Mouse (Mus musculus) MEL (cell line): ENCODE measurements at regions not wholly inside any gene's neighbourhood (a gene's known extent, or its start where the extent isn't known, plus 50 kb on each side); places are given as distances from the start of the nearest gene placed in this dataset.

ENCODE experiments used
- DNase-seq: peaks from one replicate; pipeline ENCODE4 v3.0.0; 2011; ENCODE audit warnings: low read depth, low spot score
- H3K27ac ChIP-seq: 2 replicates; pipeline ENCODE4 v1.5.1; 2012; ENCODE audit warnings: low read depth, mild to moderate bottlenecking, control low read depth, low read length, moderate library complexity; ENCODE audit not compliant: control insufficient read depth
- H3K27me3 ChIP-seq, 2 experiments: fragments of 150-350 bp in 1 of 2; sonication (generic) in 1 of 2; 2 replicates each; pipeline ENCODE4 v1.6.1; 2012; ENCODE audit warnings: low read length in 2 of 2, mild to moderate bottlenecking in 2 of 2, improper control_type of control experiment in 1 of 2, moderate library complexity in 1 of 2; ENCODE audit not compliant: insufficient read depth in 2 of 2, control insufficient read depth in 1 of 2
- H3K36me3 ChIP-seq, 2 experiments: 2 replicates each; pipeline ENCODE4 v1.6.1; 2012 to 2014; ENCODE audit warnings: low read length in 2 of 2, improper control_type of control experiment in 1 of 2, inconsistent platforms in 1 of 2, mild to moderate bottlenecking in 1 of 2; ENCODE audit not compliant: insufficient read depth in 2 of 2, control insufficient read depth in 1 of 2
- H3K4me1 ChIP-seq, 2 experiments: fragments of 150-350 bp in 1 of 2; sonication (generic) in 1 of 2; 2 replicates each; pipeline ENCODE4 v1.6.1; 2012; ENCODE audit warnings: low read length in 2 of 2, improper control_type of control experiment in 1 of 2, mild to moderate bottlenecking in 1 of 2; ENCODE audit not compliant: insufficient read depth in 2 of 2, control insufficient read depth in 1 of 2
- H3K4me3 ChIP-seq, 2 experiments: fragments of 150-350 bp in 1 of 2; sonication (generic) in 1 of 2; 2 replicates each; pipeline ENCODE4 v1.5.1; 2012; ENCODE audit warnings: low read depth in 2 of 2, low read length in 2 of 2, mild to moderate bottlenecking in 2 of 2, moderate library complexity in 2 of 2, control low read depth in 1 of 2, improper control_type of control experiment in 1 of 2; ENCODE audit not compliant: control insufficient read depth in 1 of 2, insufficient read depth in 1 of 2
- H3K79me2 ChIP-seq: 2 replicates; pipeline ENCODE4 v1.6.1; 2012; ENCODE audit warnings: mild to moderate bottlenecking, low read length, moderate library complexity; ENCODE audit not compliant: control insufficient read depth, poor library complexity, insufficient read depth
- H3K9ac ChIP-seq: 2 replicates; pipeline ENCODE4 v1.6.1; 2012; ENCODE audit warnings: low read depth, mild to moderate bottlenecking, control low read depth, low read length, moderate library complexity; ENCODE audit not compliant: control insufficient read depth, poor library complexity, severe bottlenecking
- H3K9me3 ChIP-seq: fragments of 150-350 bp; sonication (generic); replicated peaks from 2 replicates; pipeline ENCODE4 v1.6.1; 2012; ENCODE audit warnings: mild to moderate bottlenecking, low read length, improper control_type of control experiment, moderate library complexity; ENCODE audit not compliant: insufficient read depth
- CTCF ChIP-seq, 3 experiments: IDR thresholded peaks in 2 of 3; conservative IDR thresholded peaks in 1 of 3; 2 replicates each; pipeline ENCODE4 v1.5.1; 2011 to 2012; ENCODE audit warnings: low read length in 3 of 3, low read depth in 2 of 3, mild to moderate bottlenecking in 2 of 3, improper control_type of control experiment in 1 of 3, inconsistent platforms in 1 of 3, mixed read lengths in 1 of 3, moderate library complexity in 1 of 3; ENCODE audit not compliant: control insufficient read depth in 1 of 3, insufficient read depth in 1 of 3, poor library complexity in 1 of 3, severe bottlenecking in 1 of 3
- E2F4 ChIP-seq: IDR thresholded peaks from 2 replicates; pipeline ENCODE4 v1.6.1; 2011; ENCODE audit warnings: low read depth, low read length, improper control_type of control experiment, borderline replicate concordance
- ELF1 ChIP-seq: IDR thresholded peaks from 2 replicates; pipeline ENCODE4 v1.6.1; 2014; ENCODE audit warnings: low read depth, mild to moderate bottlenecking, inconsistent platforms, low read length, improper control_type of control experiment, moderate library complexity
- GATA1 ChIP-seq: IDR thresholded peaks from 2 replicates; pipeline ENCODE4 v1.6.1; 2011; ENCODE audit warnings: low read depth, low read length, improper control_type of control experiment
- JUND ChIP-seq: IDR thresholded peaks from 2 replicates; pipeline ENCODE4 v1.6.1; 2011; ENCODE audit warnings: low read depth, mild to moderate bottlenecking, improper control_type of control experiment, low read length
- MAX ChIP-seq: IDR thresholded peaks from 2 replicates; pipeline ENCODE4 v1.6.1; 2011; ENCODE audit warnings: low read length, improper control_type of control experiment
- MEF2A ChIP-seq: IDR thresholded peaks from 2 replicates; pipeline ENCODE4 v1.6.1; 2014; ENCODE audit warnings: low read depth, mild to moderate bottlenecking, inconsistent platforms, low read length, improper control_type of control experiment; ENCODE audit not compliant: poor library complexity, insufficient replicate concordance, severe bottlenecking; ENCODE audit errors: extremely low read depth
- MYB ChIP-seq: IDR thresholded peaks from 2 replicates; pipeline ENCODE4 v1.6.1; 2011; ENCODE audit warnings: mild to moderate bottlenecking, low read depth, low read length, improper control_type of control experiment
- MYC ChIP-seq: IDR thresholded peaks from 2 replicates; pipeline ENCODE4 v1.6.1; 2011; ENCODE audit warnings: low read depth, mild to moderate bottlenecking, low read length, improper control_type of control experiment, moderate library complexity
- NRF1 ChIP-seq: IDR thresholded peaks from 2 replicates; pipeline ENCODE4 v1.6.1; 2014; ENCODE audit warnings: low read depth, mild to moderate bottlenecking, inconsistent platforms, low read length, improper control_type of control experiment, moderate library complexity; ENCODE audit not compliant: poor library complexity, insufficient read depth, severe bottlenecking
- POLR2AphosphoS2 ChIP-seq: IDR thresholded peaks from 2 replicates; pipeline ENCODE4 v1.6.1; 2011; ENCODE audit warnings: low read length, improper control_type of control experiment
- SIN3A ChIP-seq: IDR thresholded peaks from 2 replicates; pipeline ENCODE4 v1.6.1; 2012; ENCODE audit warnings: low read length, improper control_type of control experiment, inconsistent platforms
- TAL1 ChIP-seq: IDR thresholded peaks from 2 replicates; pipeline ENCODE4 v1.6.1; 2012; ENCODE audit warnings: mild to moderate bottlenecking, inconsistent platforms, low read length, moderate library complexity, mixed read lengths
- TBP ChIP-seq: IDR thresholded peaks from 2 replicates; pipeline ENCODE4 v1.8.0; 2011; ENCODE audit warnings: low read depth, low read length, improper control_type of control experiment
- USF2 ChIP-seq, 2 experiments: IDR thresholded peaks; 2 replicates each; pipeline ENCODE4 v1.6.1; 2011 to 2012; ENCODE audit warnings: improper control_type of control experiment in 2 of 2, low read length in 2 of 2, borderline replicate concordance in 1 of 2, inconsistent platforms in 1 of 2, low read depth in 1 of 2, mild to moderate bottlenecking in 1 of 2; ENCODE audit not compliant: insufficient read depth in 1 of 2
- ZC3H11A ChIP-seq: IDR thresholded peaks from 2 replicates; pipeline ENCODE4 v1.6.1; 2012; ENCODE audit warnings: low read depth, mild to moderate bottlenecking, inconsistent platforms, low read length, improper control_type of control experiment
- ZKSCAN1 ChIP-seq: IDR thresholded peaks from 2 replicates; pipeline ENCODE4 v1.6.1; 2012; ENCODE audit warnings: low read depth, mild to moderate bottlenecking, inconsistent platforms, low read length, improper control_type of control experiment, moderate library complexity
- ZMIZ1 ChIP-seq: IDR thresholded peaks from 2 replicates; pipeline ENCODE4 v1.6.1; 2012; ENCODE audit warnings: low read depth, mild to moderate bottlenecking, inconsistent platforms, low read length, improper control_type of control experiment, moderate library complexity
- ZNF384 ChIP-seq: IDR thresholded peaks from 2 replicates; pipeline ENCODE4 v1.6.1; 2012; ENCODE audit warnings: low read depth, mild to moderate bottlenecking, inconsistent platforms, low read length, improper control_type of control experiment

GRCm38 (mm10) chr3:66408791-66409190, 112.2 kb upstream of the Veph1 start:
- H3K36me3 ChIP-seq: no peaks in the 10 kb centered on the region; a peak in 1 of 4 replicates
- H3K9me3 ChIP-seq: no peaks in the 10 kb centered on the region
- no peaks in the 10 kb centered on the region for H3K4me1 ChIP-seq
- H3K27ac ChIP-seq: no peak overlapping the region
- H3K27me3 ChIP-seq: peaks cover 9 to 15% of the 10 kb centered on the region in 2 experiments
- TF ChIP-seq USF2 (IDR thresholded peaks at IDR 0.05; ENCODE audit: borderline replicate concordance in 1 of 2, insufficient read depth in 1 of 2, low read depth in 1 of 2, low read length in 2 of 2): no peak
- no peak for TF ChIP-seq CTCF (IDR thresholded peaks at IDR 0.05 in 2 of 3, conservative IDR thresholded peaks at IDR 0.05 in 1 of 3; ENCODE audit: control insufficient read depth in 1 of 3, insufficient read depth in 1 of 3, low read depth in 2 of 3, low read length in 3 of 3, poor library complexity in 1 of 3, severe bottlenecking in 1 of 3)
- TF ChIP-seq ZKSCAN1: no peak
- no peak for TF ChIP-seq MYB
- TF ChIP-seq ZC3H11A: no peak
- no peak for TF ChIP-seq MEF2A
- TF ChIP-seq ZMIZ1: no peak
- TF ChIP-seq E2F4: no peak
- TF ChIP-seq MYC: no peak
- TF ChIP-seq NRF1: no peak
- no peak for TF ChIP-seq MAX
- TF ChIP-seq GATA1: no peak
- TF ChIP-seq TBP: no peak
- TF ChIP-seq ZNF384: no peak
- TF ChIP-seq ELF1: no peak
- TF ChIP-seq SIN3A: no peak
- TF ChIP-seq POLR2AphosphoS2: no peak
- TF ChIP-seq TAL1: no peak
- DNase-seq: no peak
- H3K79me2 ChIP-seq: no peaks in the 10 kb centered on the region
- H3K4me3 ChIP-seq: no peak overlapping the region
- no peak overlapping the region for H3K9ac ChIP-seq

DNA sequence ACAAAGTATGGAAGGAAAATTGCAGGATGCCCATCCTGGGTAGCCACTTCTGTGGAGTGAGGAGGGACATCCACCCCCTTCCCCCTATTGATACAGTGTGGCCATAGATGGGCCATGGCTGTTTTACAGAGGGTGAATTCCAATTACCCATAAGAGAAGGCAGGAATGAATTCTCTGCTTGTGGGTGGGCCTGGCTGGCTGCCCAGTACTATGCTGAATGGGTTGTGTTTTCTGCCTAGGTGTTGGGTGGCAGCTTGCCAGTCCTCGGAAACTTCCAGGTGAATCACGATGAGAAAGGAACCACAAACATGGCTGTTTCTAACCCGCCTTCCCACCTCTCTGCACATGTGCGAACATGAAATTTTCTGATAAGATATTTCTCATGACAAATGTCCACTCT, 109.0 kb upstream of the Veph1 start:
- Histone ChIP-seq H3K4me3 (no peak overlapping the region), H3K9ac (no peak overlapping the region), H3K36me3 (no peaks in the 10 kb centered on the region; a peak in 1 of 4 replicates), H3K4me1 (no peaks in the 10 kb centered on the region), H3K27me3 (peaks cover 0 to 3% of the 10 kb centered on the region in 2 experiments; a peak in 1 of 4 replicates), H3K27ac (no peak overlapping the region), H3K9me3 (no peaks in the 10 kb centered on the region), H3K79me2 (no peaks in the 10 kb centered on the region)
- TF ChIP-seq ZNF384 (no peak), ZKSCAN1 (no peak), MYC (no peak), JUND (no peak)
- DNase-seq: no peak
